Mouse (Mus musculus) erythroblast, embryonic 14.5 days (primary cell): ENCODE results near the gene Pde4d. TPM values are rescaled to one million over a fixed set of nuclear protein-coding genes. Genes with fewer than 3 reads are reported as not detected.

Source experiments
- H3K27me3 ChIP-seq: 2 replicates; pipeline ENCODE4 v1.6.1; 2012; ENCODE audit warnings: inconsistent platforms; ENCODE audit not compliant: control insufficient read depth
- H3K36me3 ChIP-seq: 2 replicates; pipeline ENCODE4 v1.6.1; 2012; ENCODE audit warnings: mild to moderate bottlenecking, inconsistent platforms; ENCODE audit not compliant: control insufficient read depth
- H3K4me1 ChIP-seq: 2 replicates; pipeline ENCODE4 v1.6.1; 2012; ENCODE audit warnings: inconsistent platforms; ENCODE audit not compliant: control insufficient read depth
- H3K4me3 ChIP-seq: replicated peaks from 2 replicates; pipeline ENCODE3; 2012; ENCODE audit warnings: moderate library complexity, mild to moderate bottlenecking, inconsistent platforms
- H3K9me3 ChIP-seq: 2 replicates; pipeline ENCODE4 v1.6.1; 2012; ENCODE audit warnings: low read length, inconsistent platforms, mixed read lengths; ENCODE audit not compliant: control insufficient read depth
- GATA1 ChIP-seq: IDR thresholded peaks from 2 replicates; pipeline ENCODE4 v1.6.1; 2012; ENCODE audit warnings: low read length, inconsistent platforms, mixed read lengths
- TAL1 ChIP-seq: IDR thresholded peaks from 3 replicates; pipeline ENCODE4 v1.6.1; 2012; ENCODE audit warnings: low read length, inconsistent platforms, mixed read lengths
- polyA plus RNA-seq: library from polyadenylated mRNA; stranded (reverse); fragments of >175 nt; gene quantifications from 2 replicates; pipeline ENCODE4 v1.2.3, GENCODE M21; 2012

The Pde4d gene
- polyA plus RNA-seq, 1 experiment = 0.23 TPM

- no peak overlapping the region for H3K4me3 ChIP-seq
- H3K27me3 ChIP-seq = no peaks in the 10 kb centered on the region
- no peaks in the 10 kb centered on the region for H3K9me3 ChIP-seq
- no peaks in the 10 kb centered on the region for H3K4me1 ChIP-seq
- no peaks in the 10 kb centered on the region for H3K36me3 ChIP-seq
- TF ChIP-seq GATA1 (no peak), TAL1 (no peak)
Measured at GRCm38 (mm10) chr13:109278504-109278912, 828.8 kb downstream of the Pde4d start.

GRCm38 (mm10) chr13:109279211-109279610 is 829.5 kb downstream of the Pde4d start:
- H3K9me3 ChIP-seq = no peaks in the 10 kb centered on the region

GRCm38 (mm10) chr13:109280433-109280832 is 830.7 kb downstream of the Pde4d start:
- H3K36me3 ChIP-seq = no peaks in the 10 kb centered on the region
- H3K27me3 ChIP-seq = no peaks in the 10 kb centered on the region
- no peaks in the 10 kb centered on the region for H3K9me3 ChIP-seq
- no peaks in the 10 kb centered on the region for H3K4me1 ChIP-seq
- no peak overlapping the region for H3K4me3 ChIP-seq
- TF ChIP-seq GATA1 (no peak), TAL1 (no peak)

More at GRCm38 (mm10) chr13:109279211-109279610, 829.5 kb downstream of the Pde4d start:
- TF ChIP-seq TAL1 (no peak), GATA1 (no peak)
- Histone ChIP-seq H3K36me3 (no peaks in the 10 kb centered on the region), H3K27me3 (no peaks in the 10 kb centered on the region), H3K4me3 (no peak overlapping the region), H3K4me1 (no peaks in the 10 kb centered on the region)

- Histone ChIP-seq H3K9me3 (no peaks in the 10 kb centered on the region), H3K27me3 (no peaks in the 10 kb centered on the region), H3K36me3 (no peaks in the 10 kb centered on the region), H3K4me1 (no peaks in the 10 kb centered on the region), H3K4me3 (no peak overlapping the region)
- TF ChIP-seq TAL1 (no peak), GATA1 (no peak)
Measured at GRCm38 (mm10) chr13:109287465-109287864, 837.7 kb downstream of the Pde4d start.

- TF ChIP-seq GATA1 = no peak
Measured at GRCm38 (mm10) chr13:109290922-109291321, 841.2 kb downstream of the Pde4d start.

GRCm38 (mm10) chr13:109293011-109293410 is 843.3 kb downstream of the Pde4d start:
- Histone ChIP-seq H3K36me3 (no peaks in the 10 kb centered on the region), H3K9me3 (no peaks in the 10 kb centered on the region), H3K4me1 (no peaks in the 10 kb centered on the region), H3K27me3 (no peaks in the 10 kb centered on the region), H3K4me3 (no peak overlapping the region)
- TF ChIP-seq GATA1 (no peak), TAL1 (no peak)

More at GRCm38 (mm10) chr13:109290922-109291321, 841.2 kb downstream of the Pde4d start:
- Histone ChIP-seq H3K27me3 (no peaks in the 10 kb centered on the region), H3K36me3 (no peaks in the 10 kb centered on the region), H3K4me1 (no peaks in the 10 kb centered on the region), H3K9me3 (no peaks in the 10 kb centered on the region), H3K4me3 (no peak overlapping the region)

- Histone ChIP-seq H3K27me3 (no peaks in the 10 kb centered on the region), H3K4me3 (no peak overlapping the region), H3K36me3 (no peaks in the 10 kb centered on the region)
Measured at GRCm38 (mm10) chr13:109296347-109297037, 846.7 kb downstream of the Pde4d start.

GRCm38 (mm10) chr13:109298852-109299251 is 849.1 kb downstream of the Pde4d start:
- no peaks in the 10 kb centered on the region for H3K27me3 ChIP-seq
- no peaks in the 10 kb centered on the region for H3K36me3 ChIP-seq
- TF ChIP-seq TAL1 (no peak), GATA1 (no peak)
- H3K4me3 ChIP-seq = no peak overlapping the region
- no peaks in the 10 kb centered on the region for H3K9me3 ChIP-seq
- no peaks in the 10 kb centered on the region for H3K4me1 ChIP-seq

More at GRCm38 (mm10) chr13:109296347-109297037, 846.7 kb downstream of the Pde4d start:
- TF ChIP-seq GATA1 (no peak), TAL1 (no peak)
- H3K4me1 ChIP-seq = no peaks in the 10 kb centered on the region
- no peaks in the 10 kb centered on the region for H3K9me3 ChIP-seq

GRCm38 (mm10) chr13:109299511-109300250 is 849.9 kb downstream of the Pde4d start:
- H3K27me3 ChIP-seq = no peaks in the 10 kb centered on the region
- no peaks in the 10 kb centered on the region for H3K9me3 ChIP-seq
- TF ChIP-seq TAL1 (no peak), GATA1 (no peak)
- H3K4me1 ChIP-seq = no peaks in the 10 kb centered on the region
- no peak overlapping the region for H3K4me3 ChIP-seq
- no peaks in the 10 kb centered on the region for H3K36me3 ChIP-seq
